Mouse (Mus musculus) adrenal gland, postnatal 36 days (tissue): ENCODE results near the gene Crlf1. TPM values are rescaled to one million over a fixed set of nuclear protein-coding genes. Genes with fewer than 3 reads are reported as not detected.
A peak's percentile ranks its signal among the peaks of the same experiment; 100 is the strongest.

Experiments
- DNase-seq, 2 experiments: peaks; one replicate each; pipeline ENCODE4 v3.0.0; 2021; ENCODE audit warnings: mixed read lengths in 1 of 2
- total RNA-seq, 2 experiments: library from RNA; stranded (reverse); gene quantifications; 2 replicates each; pipeline ENCODE4 v1.2.3; 2021

Crlf1 gene
- total RNA-seq, 2 experiments from 2014 or later = 0.23 to 0.95 TPM

DNA sequence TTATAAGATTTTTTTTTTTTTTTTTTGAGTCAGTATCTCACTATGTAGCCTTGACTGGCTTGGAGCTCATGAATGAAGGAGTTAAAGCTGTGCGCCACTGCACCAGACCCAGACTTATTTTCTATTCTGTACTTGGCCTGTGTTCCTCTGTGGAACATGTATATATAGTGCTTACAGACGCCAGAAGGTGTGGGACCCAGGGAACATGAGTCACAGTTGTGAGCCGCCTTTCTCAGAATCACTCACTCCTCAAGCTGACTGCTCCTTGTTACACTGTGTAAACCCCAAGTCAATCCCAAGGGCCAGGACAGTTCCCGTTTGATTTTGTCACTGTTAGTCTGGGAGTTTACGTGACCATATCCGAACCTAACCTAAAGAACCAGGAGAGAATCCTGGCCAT, 26.1 kb downstream of the Crlf1 start:
- DNase-seq = no peak

DNA sequence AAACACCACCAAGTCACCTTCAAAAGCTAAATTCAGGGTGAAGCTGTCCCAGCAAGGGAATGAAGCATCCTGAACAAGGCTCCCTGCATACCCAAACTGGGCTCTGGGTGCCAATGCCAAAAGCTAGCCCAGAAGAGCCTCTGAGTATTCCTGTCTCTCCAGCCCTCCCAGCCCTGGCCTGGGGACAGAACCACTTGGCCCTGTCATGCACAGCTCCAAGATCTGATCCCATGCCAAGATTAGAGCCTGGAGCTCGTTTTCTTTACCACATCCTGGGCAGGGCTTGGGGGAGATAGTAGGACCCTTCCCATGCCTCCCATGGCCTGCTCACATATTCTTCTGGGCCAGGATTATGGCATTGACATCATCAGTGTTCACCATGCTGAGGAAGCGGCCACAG, 26.6 kb downstream of the Crlf1 start:
- no peak for DNase-seq

DNA sequence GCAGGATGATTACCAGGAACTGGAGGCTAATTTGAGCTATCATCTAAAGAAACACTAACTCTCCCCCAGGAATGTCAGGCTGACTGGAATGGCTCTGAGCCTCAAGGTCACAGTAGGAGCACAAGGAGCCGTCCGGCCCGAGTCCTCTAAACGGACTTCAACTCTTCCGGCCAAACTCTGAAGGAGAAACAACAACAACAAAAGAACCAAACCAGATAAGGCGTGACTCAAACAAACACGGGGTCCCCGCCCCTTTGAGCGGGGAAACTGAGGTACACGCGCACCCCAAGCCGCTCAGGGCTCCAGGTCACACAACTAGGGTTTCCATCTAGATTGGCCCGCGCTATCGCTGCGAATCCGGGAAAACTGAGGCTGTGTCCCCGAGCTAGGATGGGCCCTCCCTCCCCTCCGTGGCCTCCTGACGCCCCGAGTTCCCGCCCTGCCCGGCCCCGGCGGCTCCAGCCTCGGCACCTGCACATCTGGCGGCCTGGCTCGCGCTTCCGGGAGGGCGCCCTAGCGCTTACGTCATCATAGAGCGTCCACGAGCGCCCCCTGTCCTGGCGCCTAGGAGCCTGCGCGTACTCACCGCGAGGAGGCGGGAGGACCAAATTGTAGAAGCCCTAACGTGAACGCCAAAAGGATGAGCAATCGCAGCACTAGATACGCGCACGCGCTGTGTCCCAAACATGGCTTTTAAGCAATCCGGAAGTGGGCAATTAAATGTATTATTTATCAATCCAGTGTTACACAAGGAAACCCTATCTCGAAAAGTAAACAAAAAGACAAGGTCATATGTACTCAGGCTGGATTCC, 29.8 kb downstream of the Crlf1 start:
- DNase-seq = peak; percentile 96

DNA sequence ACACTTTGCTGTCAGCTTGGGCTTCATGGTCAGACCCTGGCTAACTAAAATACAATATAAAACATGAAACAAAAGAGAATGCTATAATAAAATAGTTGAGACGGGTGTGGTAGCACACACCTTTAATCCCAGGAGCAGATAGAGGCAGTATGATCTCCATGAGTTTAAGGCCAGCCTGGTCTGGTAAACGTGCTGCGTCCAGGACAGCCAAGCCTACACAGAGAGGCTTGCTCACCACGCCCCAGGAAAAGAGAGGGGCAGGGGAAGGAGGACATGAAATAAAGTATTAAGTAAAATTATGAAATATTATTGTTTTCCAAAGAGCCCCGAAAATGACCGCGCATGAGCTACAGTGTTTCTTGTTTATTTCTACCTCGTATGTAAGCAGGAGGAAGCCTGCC, 34.2 kb downstream of the Crlf1 start:
- no peak for DNase-seq

DNA sequence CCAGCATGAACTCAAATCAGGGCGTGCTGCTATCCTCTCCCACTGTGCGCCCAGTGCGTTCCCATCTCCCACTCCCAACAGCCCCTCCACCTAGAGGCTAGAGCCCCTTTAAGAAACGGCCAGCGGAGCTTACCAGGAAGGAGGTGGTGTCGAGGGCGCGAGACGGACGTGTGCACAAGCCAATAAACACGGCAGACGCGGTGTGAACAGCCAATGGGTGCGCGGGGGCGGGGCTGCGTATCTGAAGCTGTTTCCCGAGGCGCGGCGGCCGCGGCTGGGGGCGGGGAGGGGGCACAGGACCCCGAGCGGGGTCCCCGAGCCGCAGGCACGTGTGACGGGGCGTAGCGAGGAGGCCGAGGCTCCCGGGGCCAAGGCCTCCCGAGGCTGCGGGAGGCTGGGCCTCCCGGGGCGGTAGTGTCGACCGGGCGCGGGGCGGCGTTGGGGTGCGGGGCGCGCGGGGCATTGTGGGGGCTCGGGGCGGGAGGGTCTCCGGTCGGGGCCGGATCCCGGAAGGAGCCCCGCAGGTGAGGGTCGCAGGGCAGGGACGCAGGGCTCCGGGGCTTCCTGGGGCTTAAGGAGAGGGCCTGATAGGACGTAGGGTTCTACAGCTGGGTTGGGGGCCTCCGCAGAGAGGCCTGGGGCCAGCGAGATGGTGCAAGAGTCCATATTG, 34.7 kb downstream of the Crlf1 start, which contains the start of the genes Fkbp8 and Kxd1:
Fkbp8 (plus strand) TSS at position 213 of the 670 bp plus-strand sequence.
Kxd1 (minus strand) TSS at position 445 of the 670 bp plus-strand sequence.
- peak; percentile 97 to 98 for DNase-seq

DNA sequence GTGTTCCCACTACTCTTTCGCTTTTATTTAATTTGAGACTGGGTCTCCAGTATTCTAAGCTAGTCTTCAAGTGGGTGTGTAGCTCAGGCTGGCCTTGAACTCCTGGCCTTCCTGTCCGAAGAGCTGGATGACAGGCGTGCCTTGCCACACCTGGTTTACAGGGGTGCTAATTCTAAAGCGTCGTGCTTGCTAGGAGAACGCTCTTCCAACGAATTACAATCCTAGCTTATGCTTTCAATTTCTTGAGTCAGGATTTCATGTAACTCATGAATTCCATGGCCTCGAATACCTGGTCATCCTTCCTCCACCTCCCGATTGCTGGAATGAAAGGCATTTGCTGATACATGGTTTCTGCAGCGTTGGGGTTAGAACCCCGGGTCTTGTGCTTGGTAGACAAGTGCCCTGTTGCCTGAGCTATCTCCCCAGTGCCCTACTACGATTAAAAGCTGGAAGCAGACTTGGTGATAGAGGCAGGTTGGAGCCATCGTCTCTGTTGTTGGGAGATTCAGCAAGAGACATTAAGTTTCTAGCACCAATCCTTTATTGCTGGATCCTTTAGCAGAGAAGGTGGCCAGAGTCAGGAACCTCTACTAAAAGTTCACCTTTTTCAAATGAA, 35.3 kb downstream of the Crlf1 start:
- DNase-seq = no peak

DNA sequence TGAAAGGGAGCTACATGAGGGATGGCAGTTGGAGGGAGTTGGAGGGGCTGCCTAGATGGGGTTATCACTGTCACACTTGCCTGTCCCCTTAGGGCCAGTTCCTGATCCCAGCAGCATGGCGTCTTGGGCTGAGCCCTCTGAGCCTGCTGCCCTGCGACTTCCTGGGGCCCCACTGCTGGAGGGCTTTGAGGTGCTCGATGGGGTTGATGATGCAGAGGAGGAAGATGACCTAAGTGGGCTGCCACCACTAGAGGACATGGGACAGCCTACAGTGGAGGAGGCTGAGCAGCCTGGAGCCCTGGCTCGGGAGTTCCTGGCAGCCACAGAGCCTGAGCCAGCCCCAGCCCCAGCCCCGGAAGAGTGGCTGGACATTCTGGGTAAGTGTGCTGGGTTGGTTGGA, 36.3 kb downstream of the Crlf1 start:
- no peak for DNase-seq

DNA sequence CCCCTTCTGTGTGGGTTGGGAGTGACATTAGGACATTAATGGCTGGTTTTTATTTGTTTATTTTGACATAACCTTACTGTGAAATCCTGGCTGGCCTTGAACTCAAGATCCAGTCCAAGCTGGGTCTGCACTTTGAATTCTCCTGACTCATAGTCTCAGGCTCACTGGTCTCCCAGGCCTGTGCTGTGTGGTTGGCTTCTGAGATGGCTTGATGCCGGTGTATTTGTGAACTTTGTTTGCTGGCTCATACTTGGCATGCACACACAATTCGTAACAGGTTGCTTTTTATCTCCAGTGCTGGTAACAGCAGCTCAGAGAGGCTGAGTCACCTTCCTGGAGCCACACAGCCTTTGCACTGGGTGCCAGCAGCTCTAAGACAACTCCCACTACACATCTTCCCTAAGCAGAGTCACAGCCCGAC, 36.8 kb downstream of the Crlf1 start:
- DNase-seq = peak; percentile 67 to 69

DNA sequence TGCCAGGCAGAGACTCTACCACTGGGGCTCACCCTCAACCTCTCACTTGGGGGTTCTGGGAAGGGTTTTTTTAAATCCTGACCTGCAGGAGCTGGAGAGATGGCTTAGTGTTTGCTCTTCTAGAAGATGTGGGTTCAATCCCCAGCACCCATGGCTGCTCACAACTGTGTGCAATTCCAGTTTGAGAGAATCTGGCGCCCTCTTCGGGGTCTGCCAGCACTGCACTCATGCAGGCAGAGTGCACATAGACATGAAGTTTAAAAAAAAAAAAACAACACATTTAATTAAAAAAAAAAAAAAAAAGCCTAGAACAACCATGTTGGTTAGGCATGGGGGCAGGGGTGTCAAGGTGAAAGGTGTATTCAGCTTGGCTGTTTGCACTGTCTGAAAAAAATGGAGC, 37.4 kb downstream of the Crlf1 start:
- DNase-seq = no peak

DNA sequence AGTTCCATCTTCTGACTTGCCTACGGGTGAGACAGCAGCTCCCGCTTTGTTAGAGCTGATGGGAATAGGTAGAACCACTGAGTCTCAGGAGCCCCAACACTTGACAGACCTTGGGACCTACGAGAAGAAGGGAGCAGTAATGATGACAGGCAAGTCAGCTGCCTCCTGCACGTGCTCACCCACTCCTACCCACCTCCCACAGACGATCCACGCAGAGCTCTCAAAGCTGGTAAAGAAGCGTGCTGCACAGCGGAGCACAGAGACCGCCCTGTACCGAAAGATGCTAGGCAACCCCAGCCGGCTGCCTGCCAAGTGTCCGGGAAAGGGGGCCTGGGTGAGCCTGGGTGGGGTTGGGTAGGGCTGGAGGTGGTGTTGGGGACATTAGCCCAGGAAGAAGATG, 41.3 kb downstream of the Crlf1 start:
- no peak for DNase-seq

DNA sequence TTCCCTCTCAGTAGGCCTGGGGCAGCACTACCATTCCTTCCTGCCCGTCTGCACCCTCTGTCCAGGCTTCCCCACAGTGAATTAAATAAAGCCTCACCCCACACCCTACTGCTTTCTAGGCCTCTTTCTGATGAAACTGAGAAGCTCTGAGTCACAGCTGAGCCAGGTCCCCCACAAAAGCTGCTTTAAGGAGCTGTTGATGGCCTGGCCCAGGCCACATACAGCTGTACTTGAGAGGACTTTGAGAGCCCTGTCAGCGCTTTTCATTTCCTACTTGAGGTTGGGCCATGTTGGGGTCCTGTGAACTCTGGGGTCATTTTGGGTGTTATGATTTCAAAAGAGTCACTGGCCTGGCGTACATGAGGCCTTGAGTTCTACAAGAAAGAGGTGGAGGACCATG, 42.3 kb downstream of the Crlf1 start:
- no peak for DNase-seq

DNA sequence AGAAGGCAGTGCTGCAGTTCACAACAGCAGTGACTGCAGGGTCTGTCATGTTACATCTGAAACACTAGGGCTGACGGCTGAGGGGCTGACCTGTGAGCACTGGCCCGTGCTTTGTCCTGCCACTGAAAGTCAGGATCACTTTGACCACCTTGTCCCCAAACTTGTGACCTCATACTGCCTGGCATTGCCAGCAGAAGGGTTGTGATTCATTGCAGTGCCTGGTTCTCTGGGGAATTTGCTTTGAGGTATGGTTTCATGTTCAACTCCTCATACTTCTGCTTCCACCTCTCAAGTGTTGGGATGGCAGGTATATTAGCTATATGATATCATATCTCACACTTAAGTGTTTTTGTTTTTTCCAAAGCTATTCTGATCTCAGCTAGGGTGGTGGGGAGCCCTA, 42.7 kb downstream of the Crlf1 start:
- DNase-seq = no peak

DNA sequence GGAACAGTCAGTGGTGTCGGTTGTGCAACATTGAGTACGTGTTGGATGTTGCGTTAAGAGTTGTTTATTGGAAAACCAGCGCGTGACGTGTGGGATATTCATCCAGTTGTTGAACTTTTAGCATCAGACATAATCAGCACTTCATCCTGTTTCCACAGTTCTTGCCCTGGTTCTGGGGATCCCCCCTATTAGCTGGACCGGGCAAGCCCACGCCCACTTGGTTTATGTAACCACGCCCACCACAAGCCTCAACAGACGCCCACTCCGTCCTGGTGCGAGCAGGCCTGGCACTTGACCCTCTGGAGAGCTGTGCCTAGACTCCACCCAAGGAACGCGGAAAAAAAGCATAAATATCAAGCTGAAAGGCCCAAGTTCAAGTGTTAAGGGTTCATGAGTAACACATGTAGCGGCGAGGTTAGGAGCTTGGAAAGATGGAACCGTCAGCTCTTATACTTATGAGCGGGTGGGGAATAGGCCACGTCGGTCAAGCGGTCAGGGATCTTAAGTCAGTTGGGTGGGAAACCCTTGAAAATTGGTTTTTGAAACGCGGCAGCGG, 45.1 kb downstream of the Crlf1 start:
- DNase-seq = peak; percentile 69 to 77

DNA sequence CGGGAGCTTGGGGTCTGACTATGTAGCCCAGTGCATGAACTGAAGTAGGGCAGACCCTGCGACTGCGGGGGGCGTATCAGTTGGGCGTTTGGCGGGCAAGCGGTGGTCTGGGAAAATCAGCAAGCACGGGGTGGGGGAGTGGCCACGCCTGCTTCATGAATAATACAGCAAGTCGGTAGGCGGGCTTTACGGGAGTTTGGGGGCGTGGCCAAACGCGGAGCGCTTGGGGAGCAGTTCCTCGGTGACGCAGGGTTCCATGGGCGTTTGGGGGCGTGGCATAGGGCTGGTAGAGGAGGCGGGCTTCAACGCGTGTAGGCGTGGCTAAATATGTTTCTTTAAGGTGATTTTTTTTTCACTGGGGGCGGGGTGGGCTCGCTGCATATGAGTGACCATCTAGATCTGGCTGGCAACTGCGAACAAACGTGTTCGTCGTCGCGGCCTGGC, 45.7 kb downstream of the Crlf1 start:
- peak; percentile 100 for DNase-seq

DNA sequence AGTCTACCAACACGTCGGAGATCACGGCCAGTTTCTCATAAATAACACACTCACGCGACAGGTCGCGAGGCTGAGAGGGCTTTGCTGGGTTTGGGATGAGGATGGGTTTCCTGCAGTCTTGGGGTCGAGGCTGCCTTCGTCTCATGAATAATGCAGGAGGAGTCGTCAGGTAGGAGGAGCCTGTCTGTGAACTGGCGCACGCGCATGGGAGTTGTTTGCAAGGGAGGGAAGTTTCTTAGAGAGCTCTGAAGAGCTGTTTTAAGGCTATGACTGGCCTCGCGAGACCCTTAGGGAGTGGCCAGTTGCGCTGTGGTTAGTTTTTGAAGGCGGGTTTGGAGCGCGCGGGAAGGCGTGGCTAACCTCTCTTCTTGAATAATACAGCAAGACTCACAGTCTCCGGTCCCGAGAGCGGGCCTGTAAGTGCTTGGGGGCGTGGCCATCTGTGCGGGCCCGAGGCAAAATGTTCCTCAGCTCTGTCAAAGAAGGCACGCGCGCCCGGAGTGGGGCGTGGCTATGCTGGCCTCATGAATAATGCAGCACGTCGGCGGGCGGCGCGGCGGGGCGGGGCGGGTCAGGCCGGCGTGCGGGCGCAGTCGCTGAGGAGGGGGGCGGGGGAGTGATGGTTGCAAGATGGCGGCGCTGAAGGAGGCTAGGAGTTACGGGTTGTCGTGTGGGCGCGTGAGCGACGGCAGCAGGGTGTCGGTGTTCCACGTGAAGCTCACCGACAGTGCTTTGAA, 46.3 kb downstream of the Crlf1 start, which contains the start of gene Ell:
Ell (plus strand) TSS at position 381 of the 737 bp plus-strand sequence.
- DNase-seq = peak; percentile 100

DNA sequence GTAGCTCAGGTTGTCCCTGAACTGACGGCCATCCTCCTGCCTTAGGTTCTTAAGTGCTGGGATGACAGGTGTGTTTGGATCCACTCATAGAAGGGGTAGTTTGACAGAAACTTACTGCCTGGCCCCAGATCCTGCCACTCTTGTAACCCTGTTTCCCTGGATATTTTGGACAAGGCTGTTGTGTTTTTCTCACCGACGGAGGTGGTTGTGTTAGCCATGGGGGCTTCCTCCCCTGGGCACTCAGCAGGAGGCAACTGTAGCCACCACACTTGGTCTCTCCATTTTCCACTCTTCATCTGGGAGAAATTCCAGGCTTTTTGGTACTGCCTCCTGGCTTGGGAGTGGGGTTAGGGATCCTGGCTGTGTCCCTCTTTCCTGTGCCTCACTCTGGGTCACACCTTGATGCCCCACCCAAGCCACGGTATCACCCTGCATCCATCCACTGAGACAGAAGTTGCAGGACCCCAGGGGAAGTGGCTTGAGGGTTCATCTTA, 47.1 kb downstream of the Crlf1 start:
- DNase-seq = no peak

DNA sequence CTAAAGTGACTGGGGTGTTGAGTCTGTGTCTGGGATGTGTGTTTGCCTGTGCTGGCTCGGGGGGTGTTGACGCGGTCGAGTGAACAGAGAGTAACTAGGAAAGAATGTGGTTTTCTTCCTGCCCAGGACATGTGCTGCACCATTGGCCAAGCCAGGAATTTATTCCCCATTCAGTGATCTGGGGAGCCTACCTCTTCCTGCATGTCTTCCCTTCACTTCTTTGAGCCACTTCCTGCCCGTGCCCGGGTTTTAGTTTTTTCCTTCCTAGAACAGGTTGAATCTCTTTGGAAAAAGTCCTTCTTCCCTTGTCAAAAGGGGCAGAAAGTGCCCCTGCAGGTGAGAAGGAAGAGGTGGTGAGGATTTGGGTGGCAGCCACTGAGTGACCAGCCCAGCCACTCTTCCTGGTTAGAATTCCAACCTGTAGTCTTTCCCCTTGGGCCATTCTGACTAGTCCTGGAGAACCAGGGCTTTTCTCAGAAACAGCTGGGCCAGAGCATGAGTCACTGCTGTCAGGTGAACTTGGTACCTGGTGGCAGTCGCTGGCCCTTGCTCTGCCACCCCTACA, 47.6 kb downstream of the Crlf1 start:
- peak in 1 of 2 experiments; percentile 58 for DNase-seq

DNA sequence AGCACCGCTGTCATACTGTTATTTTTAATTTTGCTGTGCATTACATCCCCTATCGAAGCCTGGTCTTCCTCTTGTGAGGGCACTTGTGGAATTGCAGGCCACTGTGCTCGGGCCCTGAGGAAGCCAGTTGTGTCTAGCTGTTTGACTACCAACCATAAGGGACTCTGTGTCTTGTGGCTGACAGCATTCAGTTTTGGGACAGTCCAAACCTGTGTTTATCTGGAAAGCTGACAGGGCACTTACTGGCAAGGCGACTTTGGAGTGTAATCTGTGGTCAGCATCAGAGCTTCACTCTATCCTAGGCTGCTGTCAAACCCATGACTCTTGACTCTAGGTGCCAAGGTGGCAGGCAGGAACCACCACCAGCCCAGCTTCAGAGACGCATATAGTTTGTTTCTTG, 48.1 kb downstream of the Crlf1 start:
- no peak for DNase-seq

DNA sequence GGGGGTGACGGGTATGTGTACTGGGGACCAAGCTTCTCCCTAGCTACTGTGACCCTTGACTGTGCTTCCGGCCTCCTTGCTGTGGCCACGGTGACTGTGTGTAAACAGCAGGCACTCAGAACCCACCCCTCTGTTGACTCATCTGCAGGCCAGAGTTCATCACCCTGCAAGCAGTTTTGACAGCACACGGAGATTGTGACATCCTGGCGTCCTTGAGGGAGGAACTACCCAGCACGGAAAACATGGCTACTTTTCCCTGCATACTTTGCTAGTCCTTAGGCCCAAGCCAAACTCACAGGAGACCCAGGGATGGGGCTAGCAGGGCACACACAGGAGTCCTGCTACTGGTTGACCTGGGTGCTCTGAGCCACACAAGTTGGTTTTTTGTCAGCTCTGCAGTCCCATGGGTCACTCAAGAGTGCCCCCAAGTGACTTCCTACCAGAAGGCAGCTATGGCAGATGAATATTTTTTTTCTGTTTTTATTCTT, 51.3 kb downstream of the Crlf1 start:
- peak; percentile 85 to 86 for DNase-seq

DNA sequence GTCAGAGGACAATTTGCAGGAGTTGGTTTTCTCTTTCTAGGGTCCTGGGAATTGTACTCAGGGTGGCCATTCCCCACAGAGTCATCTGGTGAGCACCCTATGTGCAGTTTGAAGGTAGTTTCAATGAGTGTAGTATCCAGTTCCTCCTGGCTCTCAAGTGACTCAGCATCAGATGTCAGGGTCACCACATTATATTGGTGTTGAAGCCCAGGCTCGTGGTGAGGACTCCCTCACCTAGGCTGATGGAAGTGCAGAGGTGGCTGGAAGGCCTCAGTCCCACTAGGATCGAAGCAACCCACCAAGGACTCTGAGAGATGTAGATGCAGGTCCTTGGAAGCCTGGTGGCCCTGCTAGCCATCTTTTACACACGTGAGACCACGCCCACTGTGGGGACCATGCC, 53.5 kb downstream of the Crlf1 start:
- no peak for DNase-seq

DNA sequence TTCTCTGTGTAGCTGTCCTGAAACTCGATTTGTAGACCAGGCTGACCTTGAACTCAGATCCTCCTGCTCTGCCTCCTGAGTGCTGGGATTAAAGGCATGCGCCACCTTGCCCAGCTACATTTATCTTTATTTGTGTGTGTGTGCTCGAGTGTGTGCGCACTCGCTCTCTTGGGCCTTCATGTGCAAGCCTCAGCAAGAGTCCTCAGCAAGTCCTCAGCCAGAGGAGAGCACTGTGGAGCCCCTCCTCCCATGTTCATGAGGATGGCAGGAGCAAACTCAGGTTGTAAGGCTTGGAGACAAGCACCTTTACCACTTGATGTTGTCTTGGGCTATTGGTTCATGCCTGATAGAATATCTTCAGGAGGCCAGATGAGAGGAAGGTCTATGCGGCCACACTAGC, 54.8 kb downstream of the Crlf1 start:
- DNase-seq = no peak
